Mouse (Mus musculus) heart, embryonic 15.5 days (tissue): ENCODE measurements at regions not wholly inside any gene's neighbourhood (a gene's known extent, or its start where the extent isn't known, plus 50 kb on each side); places are given as distances from the start of the nearest gene placed in this dataset.

Experiments used
- ATAC-seq: fragments of 200-750 bp; cut with Nextera tagmentation; replicated peaks from 2 replicates; pipeline ENCODE4 v1.8.0; 2017; ENCODE audit warnings: low read depth, moderate TSS enrichment; ENCODE audit not compliant: insufficient number of reproducible peaks, insufficient read depth, low FRiP score
- H3K27ac ChIP-seq: fragments of 300-500 bp; sonication (generic); 2 replicates; pipeline ENCODE4 v1.5.1; 2015; ENCODE audit warnings: mild to moderate bottlenecking, inconsistent platforms
- H3K27me3 ChIP-seq: fragments of 300-500 bp; sonication (generic); 2 replicates; pipeline ENCODE4 v1.6.1; 2015; ENCODE audit warnings: inconsistent platforms
- H3K36me3 ChIP-seq: fragments of 300-500 bp; sonication (generic); 2 replicates; pipeline ENCODE4 v1.6.1; 2015; ENCODE audit warnings: mild to moderate bottlenecking, inconsistent platforms
- H3K4me1 ChIP-seq: fragments of 300-500 bp; sonication (generic); replicated peaks from 2 replicates; pipeline ENCODE4 v1.6.1; 2015; ENCODE audit warnings: inconsistent platforms
- H3K4me2 ChIP-seq: fragments of 300-500 bp; sonication (generic); 2 replicates; pipeline ENCODE4 v1.6.1; 2015; ENCODE audit warnings: inconsistent platforms, mild to moderate bottlenecking, moderate library complexity
- H3K4me3 ChIP-seq: fragments of 300-500 bp; sonication (generic); 2 replicates; pipeline ENCODE4 v1.5.1; 2015; ENCODE audit warnings: mild to moderate bottlenecking, inconsistent platforms
- H3K9ac ChIP-seq: fragments of 300-500 bp; sonication (generic); 2 replicates; pipeline ENCODE4 v1.6.1; 2015; ENCODE audit warnings: mild to moderate bottlenecking, inconsistent platforms
- H3K9me3 ChIP-seq: fragments of 300-500 bp; sonication (generic); replicated peaks from 2 replicates; pipeline ENCODE4 v1.6.1; 2016; ENCODE audit warnings: inconsistent platforms
- WGBS: fragments of 180-500 bp; shearing (Covaris S2); methylation state at CpG from one replicate; pipeline ENCODE4 v1.1.7; 2015; ENCODE audit warnings: mixed read lengths; 5-methylcytosine and 5-hydroxymethylcytosine counted together

DNA sequence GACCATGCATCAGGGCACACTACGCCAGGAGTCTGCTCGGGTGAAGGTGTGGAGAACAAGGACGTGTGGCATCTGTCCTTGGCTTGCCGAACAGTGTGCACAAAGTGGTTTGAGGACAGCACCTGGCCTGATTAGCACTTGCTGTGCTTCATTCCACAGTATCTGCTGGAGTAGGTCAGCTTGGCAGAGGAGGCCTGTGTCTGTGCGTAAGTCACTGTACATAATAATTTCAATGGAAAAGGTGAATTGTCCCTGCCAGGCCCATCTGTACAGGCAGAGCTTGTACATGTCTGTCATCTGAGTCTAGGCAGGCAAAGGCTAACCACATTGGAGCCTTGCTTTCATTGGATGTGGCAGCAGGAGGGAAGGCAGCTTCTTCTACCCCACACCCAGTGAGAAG is 979.5 kb upstream of the Car8 start:
- 70% methylated on average over 5 of the region's 5 CpGs for whole genome bisulfite sequencing
- no peak for ATAC-seq
- Histone ChIP-seq H3K27ac (no peak overlapping the region), H3K27me3 (no peaks in the 10 kb centered on the region), H3K9me3 (no peaks in the 10 kb centered on the region), H3K36me3 (no peaks in the 10 kb centered on the region), H3K9ac (no peak overlapping the region), H3K4me1 (no peaks in the 10 kb centered on the region), H3K4me3 (no peak overlapping the region), H3K4me2 (no peak overlapping the region)

DNA sequence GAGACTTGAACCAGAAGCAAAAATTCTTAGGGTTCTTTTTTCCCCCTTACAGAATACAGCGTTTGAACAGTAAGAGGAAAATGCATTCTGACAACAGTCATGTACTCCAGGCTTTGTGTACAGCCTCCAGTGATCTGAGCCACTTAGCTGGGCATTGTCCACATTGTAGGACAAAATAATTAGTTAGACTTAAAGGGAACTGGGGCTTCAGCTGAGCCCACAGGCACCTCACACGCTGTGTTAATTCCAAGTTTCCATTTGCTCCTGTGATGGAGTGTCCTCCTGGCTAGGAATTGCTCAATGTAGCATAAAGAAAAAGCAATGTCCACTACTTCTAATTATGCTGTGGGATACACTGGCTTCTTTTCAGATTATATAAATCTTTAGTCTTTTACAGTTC is 969.8 kb upstream of the Car8 start:
- Histone ChIP-seq H3K4me1 (no peaks in the 10 kb centered on the region), H3K4me3 (no peak overlapping the region), H3K27ac (no peak overlapping the region), H3K4me2 (no peak overlapping the region), H3K27me3 (no peaks in the 10 kb centered on the region), H3K9ac (no peak overlapping the region), H3K36me3 (no peaks in the 10 kb centered on the region), H3K9me3 (no peaks in the 10 kb centered on the region)
- no peak for ATAC-seq
- whole genome bisulfite sequencing, result 77% methylated on average over 2 of the region's 2 CpGs

DNA sequence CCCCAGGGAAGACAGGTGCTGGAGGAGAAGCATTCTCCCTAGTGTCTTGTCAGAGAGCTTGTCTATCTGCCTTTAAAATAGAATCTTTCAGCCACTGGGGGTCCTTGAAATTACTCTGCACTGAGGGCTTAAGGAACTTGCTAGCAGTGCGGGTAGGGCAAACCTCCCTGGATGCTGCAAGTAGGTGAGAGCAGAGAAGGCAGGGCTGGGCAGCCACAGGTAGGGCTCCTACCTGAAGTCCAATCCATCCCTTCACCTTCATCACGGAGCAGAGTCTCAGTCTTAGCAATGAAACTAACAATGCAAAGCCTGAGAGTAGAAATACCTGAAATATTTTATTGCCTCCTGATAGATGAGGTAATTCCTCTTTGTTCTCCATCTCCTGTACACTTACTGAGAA is 961.2 kb upstream of the Car8 start:
- Histone ChIP-seq H3K27ac (no peak overlapping the region), H3K27me3 (no peaks in the 10 kb centered on the region), H3K4me2 (no peak overlapping the region), H3K9ac (no peak overlapping the region), H3K4me3 (no peak overlapping the region), H3K4me1 (no peaks in the 10 kb centered on the region), H3K36me3 (no peaks in the 10 kb centered on the region), H3K9me3 (no peaks in the 10 kb centered on the region)
- 77% methylated on average over 2 of the region's 2 CpGs for WGBS
- ATAC-seq, result no peak

DNA sequence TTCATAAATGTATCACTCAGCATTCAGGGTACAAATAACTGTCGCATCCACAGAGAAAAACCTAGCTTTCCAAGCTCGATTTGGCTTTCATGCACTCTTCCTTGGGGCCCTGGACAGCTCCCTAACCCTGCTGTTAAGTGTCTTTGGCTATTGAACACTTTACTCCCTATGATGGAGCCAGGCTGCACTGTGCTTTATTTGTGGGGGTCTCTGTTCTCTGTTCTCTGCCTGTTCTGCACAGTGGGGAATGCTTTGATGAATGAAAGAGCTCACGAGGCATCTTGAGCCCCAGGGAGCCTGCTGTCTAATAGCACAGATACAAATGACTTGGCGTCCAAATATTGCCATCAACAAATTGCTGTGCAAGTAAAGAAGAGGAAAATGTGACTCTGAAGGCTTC is 957.6 kb upstream of the Car8 start:
- Histone ChIP-seq H3K27ac (no peak overlapping the region), H3K4me3 (no peak overlapping the region), H3K9me3 (no peaks in the 10 kb centered on the region), H3K27me3 (no peaks in the 10 kb centered on the region), H3K36me3 (no peaks in the 10 kb centered on the region), H3K4me2 (no peak overlapping the region), H3K9ac (no peak overlapping the region), H3K4me1 (no peaks in the 10 kb centered on the region)
- ATAC-seq, result no peak
- WGBS, result 63% methylated on average over 4 of the region's 4 CpGs

DNA sequence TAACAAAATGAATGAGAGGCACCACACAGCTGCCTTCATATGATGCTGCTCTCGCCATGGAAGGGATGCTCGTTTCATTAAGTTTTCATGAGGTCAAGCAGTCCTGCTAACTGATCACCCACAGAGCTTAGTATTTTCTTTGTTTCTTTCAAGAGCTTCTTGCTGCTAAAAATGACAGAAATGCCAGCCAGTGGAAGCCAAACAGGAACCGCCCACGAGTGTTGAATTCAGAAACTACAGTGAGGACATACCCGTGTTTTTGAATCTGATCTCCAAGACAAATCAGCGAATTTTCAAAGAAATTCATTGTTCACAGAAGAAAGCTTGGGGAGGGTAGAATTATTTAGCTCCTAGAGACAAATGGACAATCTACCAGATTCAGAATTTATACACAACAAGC is 954.3 kb upstream of the Car8 start:
- Histone ChIP-seq H3K4me3 (no peak overlapping the region), H3K9me3 (no peaks in the 10 kb centered on the region), H3K4me1 (no peaks in the 10 kb centered on the region), H3K4me2 (no peak overlapping the region), H3K9ac (no peak overlapping the region), H3K27ac (no peak overlapping the region), H3K36me3 (no peaks in the 10 kb centered on the region), H3K27me3 (no peaks in the 10 kb centered on the region)
- no peak for ATAC-seq
- 62% methylated on average over 6 of the region's 6 CpGs for WGBS

DNA sequence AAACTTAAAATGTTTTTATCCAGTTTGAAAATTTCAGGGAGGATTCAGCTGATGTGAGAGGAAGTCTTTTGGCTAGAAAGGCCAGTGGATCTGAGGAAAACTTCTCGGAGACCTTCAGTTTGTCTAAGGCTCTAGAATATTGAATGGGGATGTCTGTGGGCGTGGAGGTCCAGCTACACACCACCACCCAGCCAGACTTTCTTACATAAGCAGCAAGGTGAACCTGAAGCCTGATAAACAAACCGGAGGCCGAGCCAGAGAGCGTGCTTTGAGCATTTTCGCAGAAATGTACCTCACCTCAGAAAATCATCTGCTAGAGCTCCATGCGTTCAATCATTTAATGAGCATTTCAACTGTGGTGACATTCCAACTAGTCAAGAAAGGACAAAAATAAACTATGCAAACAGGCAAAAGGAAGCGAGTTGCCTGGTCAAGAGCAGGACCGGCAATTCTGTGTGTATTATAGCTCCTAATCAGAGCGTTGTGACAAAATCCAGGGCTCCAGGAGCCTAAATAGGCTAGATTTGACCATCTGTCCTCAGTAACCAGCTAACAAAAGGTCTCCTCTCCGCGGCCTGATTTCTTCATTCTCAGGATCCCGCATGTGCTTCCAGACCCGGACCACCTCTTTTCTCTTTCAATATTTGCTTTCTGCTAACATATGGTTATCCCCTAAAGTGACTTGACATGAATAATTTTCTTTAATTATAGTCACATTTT is 946.5 kb upstream of the Car8 start:
- H3K9ac ChIP-seq, result no peak overlapping the region; the same call in 1 of the 2 replicates
- H3K27me3 ChIP-seq, result no peaks in the 10 kb centered on the region
- ATAC-seq, result no peak
- peak overlapping the region; percentile 69 for H3K4me2 ChIP-seq
- H3K9me3 ChIP-seq, result no peaks in the 10 kb centered on the region
- peak overlapping the region; percentile 41 for H3K4me3 ChIP-seq
- H3K36me3 ChIP-seq, result no peaks in the 10 kb centered on the region
- 13% methylated on average over 14 of the region's 14 CpGs for WGBS
- H3K27ac ChIP-seq, result peak overlapping the region; percentile 91
- peaks cover 16% of the 10 kb centered on the region for H3K4me1 ChIP-seq

DNA sequence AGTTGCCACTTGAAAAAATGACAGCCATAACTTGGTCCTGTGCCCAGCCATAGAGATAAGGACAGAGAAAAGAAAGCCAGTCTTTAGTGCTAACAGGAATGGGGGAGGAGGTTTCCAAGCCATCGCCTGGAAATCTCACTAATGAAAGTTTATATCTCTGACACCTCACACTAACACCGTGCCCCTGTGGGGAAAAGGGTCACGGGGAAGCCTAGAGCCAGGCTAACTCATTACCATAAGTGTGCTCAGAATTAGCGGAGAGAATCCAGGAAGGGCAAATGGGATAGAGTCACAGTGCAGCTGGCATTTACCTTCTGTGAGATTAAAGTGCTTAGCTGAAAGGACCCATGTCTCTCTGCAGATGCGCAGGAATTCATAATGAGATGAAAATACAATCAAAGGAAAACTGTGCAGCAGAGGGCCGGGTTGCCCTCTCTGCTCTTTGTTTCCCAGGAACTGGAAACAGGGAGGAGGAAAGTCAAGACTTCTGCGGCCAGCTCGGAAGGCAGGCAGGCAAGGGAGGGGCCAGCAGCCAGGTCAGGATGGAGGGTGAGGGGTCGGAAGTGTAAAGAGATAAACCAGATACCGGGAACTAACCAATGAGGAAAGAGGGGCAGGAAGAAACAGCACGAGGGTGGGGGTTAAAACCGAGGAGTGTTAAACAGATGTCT is 945.7 kb upstream of the Car8 start:
- Histone ChIP-seq H3K9ac (0 out of 2 replicates have a peak overlapping the region, but pooled peaks have one; percentile 11), H3K4me3 (peak overlapping the region; percentile 41), H3K27me3 (no peaks in the 10 kb centered on the region), H3K27ac (peak overlapping the region; percentile 91), H3K36me3 (no peaks in the 10 kb centered on the region), H3K4me2 (peak overlapping the region; percentile 69), H3K4me1 (peaks cover 16% of the 10 kb centered on the region), H3K9me3 (no peaks in the 10 kb centered on the region)
- ATAC-seq, result peak; percentile 91
- 1% methylated on average over 12 of the region's 12 CpGs for WGBS

DNA sequence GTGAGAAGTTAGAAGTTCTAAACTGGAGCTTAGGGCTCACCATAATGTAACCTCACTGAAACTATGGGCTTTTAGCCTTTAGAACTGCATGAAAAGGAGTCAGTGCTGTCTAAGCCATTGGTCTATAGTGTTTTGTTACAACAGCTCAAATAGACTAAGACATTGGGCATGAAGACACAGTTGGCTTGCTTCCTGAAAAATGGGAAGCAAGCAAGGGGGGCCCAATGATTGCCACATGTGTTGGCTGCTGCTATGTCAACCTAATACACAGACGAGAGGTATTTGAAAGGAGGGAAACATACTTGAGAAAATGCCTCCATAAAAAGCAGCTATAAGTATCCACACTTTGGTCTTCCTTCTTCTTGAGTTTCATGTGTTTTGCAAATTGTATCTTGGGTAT is 935.5 kb upstream of the Car8 start:
- H3K9ac ChIP-seq, result no peak overlapping the region
- H3K4me1 ChIP-seq, result no peaks in the 10 kb centered on the region
- H3K4me3 ChIP-seq, result no peak overlapping the region
- H3K27me3 ChIP-seq, result no peaks in the 10 kb centered on the region
- H3K36me3 ChIP-seq, result no peaks in the 10 kb centered on the region
- WGBS, result 67% methylated on average over 1 of the region's 1 CpGs
- no peak for ATAC-seq
- no peak overlapping the region for H3K4me2 ChIP-seq
- no peak overlapping the region for H3K27ac ChIP-seq
- no peaks in the 10 kb centered on the region for H3K9me3 ChIP-seq

DNA sequence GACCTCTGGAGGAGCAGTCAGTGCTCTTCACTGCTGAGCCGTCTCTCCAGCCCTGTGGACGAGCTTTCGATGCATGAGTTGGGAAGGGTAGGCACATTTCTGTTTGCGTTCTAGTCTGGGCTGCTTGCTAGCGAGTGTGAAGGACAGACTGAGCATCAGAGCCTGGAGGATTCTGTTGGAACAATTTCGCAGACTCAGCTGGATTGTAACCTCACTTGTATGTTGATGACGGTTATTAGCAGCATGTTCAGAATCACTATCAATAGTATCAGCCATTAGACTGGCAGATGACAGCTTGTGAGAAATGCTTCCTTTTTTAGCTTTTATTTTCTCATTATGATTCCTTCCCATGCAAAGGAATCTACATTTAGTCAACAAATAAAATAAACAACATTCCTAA is 923.5 kb upstream of the Car8 start:
- H3K4me2 ChIP-seq, result no peak overlapping the region
- no peaks in the 10 kb centered on the region for H3K36me3 ChIP-seq
- H3K4me1 ChIP-seq, result no peaks in the 10 kb centered on the region
- 84% methylated on average over 7 of the region's 7 CpGs for WGBS
- no peaks in the 10 kb centered on the region for H3K27me3 ChIP-seq
- no peak overlapping the region for H3K9ac ChIP-seq
- no peak overlapping the region for H3K27ac ChIP-seq
- H3K9me3 ChIP-seq, result no peaks in the 10 kb centered on the region
- no peak overlapping the region for H3K4me3 ChIP-seq
- ATAC-seq, result no peak

DNA sequence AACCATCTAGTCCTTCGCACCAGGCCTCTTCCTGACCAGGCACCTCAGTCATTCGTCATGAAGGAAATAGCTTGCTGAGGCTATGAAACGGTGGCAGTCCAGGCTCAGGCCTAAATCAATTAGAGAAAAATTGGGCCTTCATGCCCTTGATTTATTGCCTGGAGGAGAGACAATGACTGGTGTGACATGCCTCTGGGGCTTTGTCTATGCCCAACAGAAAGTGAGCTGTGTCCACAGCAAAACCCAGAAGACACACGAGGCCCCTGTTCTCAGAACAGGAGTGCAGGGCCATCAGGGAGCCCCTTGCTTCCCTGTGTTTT is 922.9 kb upstream of the Car8 start:
- no peaks in the 10 kb centered on the region for H3K36me3 ChIP-seq
- 70% methylated on average over 4 of the region's 4 CpGs for WGBS
- ATAC-seq, result no peak

DNA sequence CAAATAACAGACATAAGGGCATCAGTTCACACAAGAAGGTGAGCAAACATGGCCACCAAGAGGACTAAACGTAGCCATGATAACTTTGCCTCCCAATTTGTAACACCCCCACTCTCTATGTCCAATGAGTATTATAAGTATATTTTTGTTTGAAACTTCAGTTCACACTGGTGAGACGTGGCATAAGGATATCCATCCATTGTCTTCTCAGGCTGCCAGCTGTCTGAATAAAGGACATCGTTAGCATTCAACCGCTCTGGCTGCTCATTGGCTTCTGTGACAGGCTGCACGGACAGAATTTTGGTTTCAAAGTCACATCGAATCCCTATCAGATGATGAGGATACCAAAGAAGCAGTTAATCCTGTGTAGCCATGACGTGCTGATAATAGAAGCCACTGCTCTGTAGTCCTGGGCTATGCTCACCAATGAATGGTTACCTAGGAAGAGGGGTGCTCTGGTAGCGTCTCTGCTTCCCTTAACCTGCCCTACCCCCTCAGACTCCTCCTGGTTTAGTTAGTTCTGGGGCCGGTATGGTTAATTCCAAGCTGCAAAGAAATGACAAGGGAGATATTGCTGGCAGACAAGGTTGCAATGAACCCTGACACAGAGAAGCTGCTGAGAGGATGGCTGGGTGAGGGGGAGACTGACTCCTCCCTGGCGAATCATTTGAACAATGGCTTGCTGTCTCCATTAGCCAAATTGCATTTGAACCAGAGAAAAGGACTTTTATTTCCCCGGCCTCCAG is 922.4 kb upstream of the Car8 start:
- Histone ChIP-seq H3K27ac (no peak overlapping the region), H3K9me3 (no peaks in the 10 kb centered on the region), H3K36me3 (no peaks in the 10 kb centered on the region)

More for the DNA sequence above, 922.9 kb upstream of the Car8 start:
- Histone ChIP-seq H3K9me3 (no peaks in the 10 kb centered on the region), H3K4me3 (no peak overlapping the region), H3K4me1 (no peaks in the 10 kb centered on the region), H3K27ac (no peak overlapping the region), H3K9ac (no peak overlapping the region), H3K4me2 (no peak overlapping the region), H3K27me3 (no peaks in the 10 kb centered on the region)

More for the DNA sequence above, 922.4 kb upstream of the Car8 start:
- no peaks in the 10 kb centered on the region for H3K4me1 ChIP-seq
- H3K4me2 ChIP-seq, result no peak overlapping the region
- H3K27me3 ChIP-seq, result no peaks in the 10 kb centered on the region
- WGBS, result 79% methylated on average over 11 of the region's 11 CpGs
- no peak for ATAC-seq
- no peak overlapping the region for H3K4me3 ChIP-seq
- H3K9ac ChIP-seq, result no peak overlapping the region
